Mouse (Mus musculus): ENCODE results near the gene Sema5a. TPM values are rescaled to one million over a fixed set of nuclear protein-coding genes. Genes with fewer than 3 reads are reported as not detected.

The Sema5a gene
- polyA plus RNA-seq, 1 experiment, result not detected

DNA sequence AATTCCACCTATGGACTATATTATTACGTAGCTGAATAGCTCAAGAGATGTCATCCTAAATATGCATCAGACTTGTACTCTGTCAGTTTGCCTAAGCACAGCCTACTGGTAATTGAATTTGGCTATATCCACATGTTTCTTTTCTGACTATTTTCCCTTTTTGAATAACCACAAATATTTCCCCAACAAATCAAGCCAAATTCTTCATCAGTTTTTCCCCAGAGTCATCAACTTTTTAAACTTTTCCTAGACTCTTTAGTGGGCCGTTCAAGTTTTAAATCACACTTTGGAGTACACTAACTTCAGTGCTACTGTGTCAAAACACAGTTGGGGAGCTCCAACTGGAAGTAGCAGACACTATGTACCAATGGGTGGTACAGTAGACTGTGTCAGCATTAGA is 448.4 kb downstream of the Sema5a start:
- H3K36me3 ChIP-seq (ENCODE audit: control insufficient read depth), result no peaks in the 10 kb centered on the region
- no peaks in the 10 kb centered on the region for H3K9me3 ChIP-seq (ENCODE audit: control insufficient read depth, low read length)
- H3K4me3 ChIP-seq (replicated peaks), result no peak overlapping the region
- no peaks in the 10 kb centered on the region for H3K4me1 ChIP-seq (ENCODE audit: control insufficient read depth)
- no peak for TF ChIP-seq GATA1 (IDR thresholded peaks at IDR 0.05; ENCODE audit: low read length)
- TF ChIP-seq TAL1 (IDR thresholded peaks at IDR 0.05; ENCODE audit: low read length), result no peak
- no peaks in the 10 kb centered on the region for H3K27me3 ChIP-seq (ENCODE audit: control insufficient read depth)

DNA sequence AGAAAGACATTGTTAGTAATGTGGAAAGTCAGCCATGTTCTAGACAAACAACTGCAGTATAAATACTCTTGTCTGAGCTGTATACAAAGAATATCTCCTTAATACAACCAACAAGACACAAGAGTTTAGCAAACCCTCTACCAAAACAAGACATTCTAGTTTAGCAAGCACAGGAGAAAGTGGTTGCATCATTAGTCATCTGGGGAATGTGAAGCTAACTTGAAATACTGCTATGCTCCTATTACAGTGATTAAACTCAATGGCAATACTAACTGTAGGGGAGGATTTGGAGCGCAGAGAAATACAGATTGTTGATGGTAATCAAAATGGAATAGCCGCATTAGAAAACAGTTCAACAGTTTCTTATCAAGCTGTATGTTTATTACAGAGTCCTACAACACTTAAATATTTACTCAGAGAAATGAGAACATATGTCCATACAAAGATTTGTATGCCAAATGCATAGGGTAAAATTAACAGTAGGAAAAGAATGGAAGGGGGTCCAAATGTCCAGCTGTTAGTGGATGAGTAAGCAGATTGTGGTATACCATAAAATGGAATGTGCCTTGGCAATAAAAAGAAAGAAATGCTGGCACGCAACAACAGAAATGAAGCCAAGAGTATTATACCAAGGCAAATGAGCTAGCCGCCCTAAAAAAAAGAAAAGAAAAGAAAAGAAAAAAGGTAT is 472.8 kb downstream of the Sema5a start:
- H3K4me1 ChIP-seq (ENCODE audit: control insufficient read depth), result no peaks in the 10 kb centered on the region
- TF ChIP-seq GATA1 (IDR thresholded peaks at IDR 0.05; ENCODE audit: low read length) (no peak), TAL1 (IDR thresholded peaks at IDR 0.05; ENCODE audit: low read length) (no peak)
- H3K4me3 ChIP-seq (replicated peaks), result no peak overlapping the region
- no peaks in the 10 kb centered on the region for H3K27me3 ChIP-seq (ENCODE audit: control insufficient read depth)
- H3K9me3 ChIP-seq (ENCODE audit: control insufficient read depth, low read length), result no peaks in the 10 kb centered on the region
- no peaks in the 10 kb centered on the region for H3K36me3 ChIP-seq (ENCODE audit: control insufficient read depth)

DNA sequence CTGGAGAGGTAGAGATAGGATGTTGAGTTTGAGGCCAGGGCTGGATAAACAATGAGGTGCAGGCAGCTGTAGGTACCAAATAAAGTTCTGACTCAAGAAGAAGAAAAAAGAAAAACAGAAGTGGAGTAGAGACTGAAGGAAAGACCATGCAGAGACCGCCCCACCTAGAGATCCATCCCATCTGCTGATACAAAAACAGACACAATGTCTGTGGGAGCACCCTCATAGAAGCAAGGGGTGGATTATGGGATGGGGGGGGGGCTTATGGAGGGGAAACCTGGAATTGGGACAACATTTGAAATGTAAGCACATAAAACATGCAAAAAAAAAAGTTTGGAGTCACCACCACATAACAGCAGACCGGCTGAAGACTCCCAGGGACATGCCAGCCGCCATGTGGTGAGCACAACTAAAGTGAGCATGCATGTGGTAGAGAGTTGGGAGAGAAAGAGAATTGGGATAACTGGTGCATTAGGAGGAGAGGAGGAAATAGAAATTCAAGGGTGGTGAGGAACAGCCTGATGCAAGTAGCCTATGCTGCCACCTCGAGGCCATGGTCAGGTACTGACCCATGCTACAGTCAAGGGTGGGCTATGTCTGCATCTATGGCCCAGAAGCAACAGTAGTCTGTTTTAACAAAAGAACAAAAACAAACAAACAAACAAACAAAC is 473.8 kb downstream of the Sema5a start:
- H3K4me1 ChIP-seq (ENCODE audit: control insufficient read depth), result no peaks in the 10 kb centered on the region
- no peaks in the 10 kb centered on the region for H3K36me3 ChIP-seq (ENCODE audit: control insufficient read depth)
- no peak overlapping the region for H3K4me3 ChIP-seq (replicated peaks)
- no peaks in the 10 kb centered on the region for H3K9me3 ChIP-seq (ENCODE audit: control insufficient read depth, low read length)
- no peaks in the 10 kb centered on the region for H3K27me3 ChIP-seq (ENCODE audit: control insufficient read depth)
- TF ChIP-seq TAL1 (IDR thresholded peaks at IDR 0.05; ENCODE audit: low read length) (no peak), GATA1 (IDR thresholded peaks at IDR 0.05; ENCODE audit: low read length) (no peak)

DNA sequence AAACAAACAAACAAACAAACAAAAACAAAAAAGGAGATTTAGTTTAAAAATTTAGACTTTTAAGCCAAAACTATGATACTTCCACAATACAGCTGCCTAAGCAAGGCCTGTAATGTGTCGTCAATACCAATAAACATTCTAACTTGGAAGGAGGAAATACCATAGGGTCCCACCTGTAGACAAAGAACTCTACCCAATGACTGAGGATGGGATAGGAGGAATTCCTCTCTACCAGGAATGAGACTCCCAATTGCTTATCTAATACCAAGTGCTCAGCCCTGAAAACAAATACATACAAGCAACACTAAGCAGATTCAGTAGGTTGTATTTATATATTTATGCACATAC is 474.3 kb downstream of the Sema5a start:
- Histone ChIP-seq H3K36me3 (ENCODE audit: control insufficient read depth) (no peaks in the 10 kb centered on the region), H3K4me1 (ENCODE audit: control insufficient read depth) (no peaks in the 10 kb centered on the region), H3K27me3 (ENCODE audit: control insufficient read depth) (no peaks in the 10 kb centered on the region), H3K4me3 (replicated peaks) (no peak overlapping the region), H3K9me3 (ENCODE audit: control insufficient read depth, low read length) (no peaks in the 10 kb centered on the region)
- no peak for TF ChIP-seq TAL1 (IDR thresholded peaks at IDR 0.05; ENCODE audit: low read length)
- no peak for TF ChIP-seq GATA1 (IDR thresholded peaks at IDR 0.05; ENCODE audit: low read length)

DNA sequence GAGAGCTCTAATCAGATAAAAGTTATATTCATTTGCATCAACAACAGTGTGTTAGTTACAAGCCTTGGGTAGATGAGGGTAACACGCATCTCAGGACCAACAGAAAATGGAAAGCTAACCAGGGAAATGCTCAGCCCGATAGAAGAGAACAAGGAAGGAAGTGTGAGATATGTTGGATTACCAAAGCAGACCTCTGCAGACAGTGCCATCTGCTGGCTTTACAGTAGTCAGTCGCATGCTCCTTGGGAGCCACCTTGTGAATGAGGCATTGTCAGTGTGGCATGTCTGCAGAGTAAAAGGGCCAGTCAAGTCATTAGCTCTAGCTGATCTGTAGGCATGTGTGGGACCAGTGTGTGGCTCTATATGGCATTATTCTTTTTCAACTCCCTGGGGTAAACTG is 486.2 kb downstream of the Sema5a start:
- TF ChIP-seq TAL1 (IDR thresholded peaks at IDR 0.05; ENCODE audit: low read length), result no peak
- no peak for TF ChIP-seq GATA1 (IDR thresholded peaks at IDR 0.05; ENCODE audit: low read length)
- H3K4me3 ChIP-seq (replicated peaks), result no peak overlapping the region
- no peaks in the 10 kb centered on the region for H3K36me3 ChIP-seq (ENCODE audit: control insufficient read depth)

More for the DNA sequence above, 486.2 kb downstream of the Sema5a start:
- Histone ChIP-seq H3K9me3 (ENCODE audit: control insufficient read depth, low read length) (no peaks in the 10 kb centered on the region), H3K4me1 (ENCODE audit: control insufficient read depth) (no peaks in the 10 kb centered on the region), H3K27me3 (ENCODE audit: control insufficient read depth) (no peaks in the 10 kb centered on the region)

Other genes starting within 250 kb of the Sema5a start
- not detected in 2 replicates for gene Tas2r119, start 67.5 kb upstream of the Sema5a start, polyA plus RNA-seq (2012)